Mouse (Mus musculus): ENCODE data around the gene Trim71. TPM values are rescaled to one million over a fixed set of nuclear protein-coding genes. Genes with fewer than 3 reads are reported as not detected.

The Trim71 gene
- polyA plus RNA-seq, 1 experiment from 2014 or later, result 0.32 TPM

GRCm38 (mm10) chr9:114536628-114537027, 27.5 kb downstream of the Trim71 start:
- H3K27ac ChIP-seq, result no peak overlapping the region
- no peaks in the 10 kb centered on the region for H3K36me3 ChIP-seq
- H3K27me3 ChIP-seq, result no peaks in the 10 kb centered on the region
- H3K4me3 ChIP-seq (replicated peaks), result no peak overlapping the region
- no peak overlapping the region for H3K4me2 ChIP-seq (replicated peaks)
- H3K4me1 ChIP-seq (replicated peaks), result peaks cover 7% of the 10 kb centered on the region; the same call in 1 of the 2 replicates
- H3K9ac ChIP-seq (replicated peaks), result no peak overlapping the region
- WGBS, result 25% methylated on average over 2 of the region's 2 CpGs
- ATAC-seq, result no peak
- no peaks in the 10 kb centered on the region for H3K9me3 ChIP-seq

DNA sequence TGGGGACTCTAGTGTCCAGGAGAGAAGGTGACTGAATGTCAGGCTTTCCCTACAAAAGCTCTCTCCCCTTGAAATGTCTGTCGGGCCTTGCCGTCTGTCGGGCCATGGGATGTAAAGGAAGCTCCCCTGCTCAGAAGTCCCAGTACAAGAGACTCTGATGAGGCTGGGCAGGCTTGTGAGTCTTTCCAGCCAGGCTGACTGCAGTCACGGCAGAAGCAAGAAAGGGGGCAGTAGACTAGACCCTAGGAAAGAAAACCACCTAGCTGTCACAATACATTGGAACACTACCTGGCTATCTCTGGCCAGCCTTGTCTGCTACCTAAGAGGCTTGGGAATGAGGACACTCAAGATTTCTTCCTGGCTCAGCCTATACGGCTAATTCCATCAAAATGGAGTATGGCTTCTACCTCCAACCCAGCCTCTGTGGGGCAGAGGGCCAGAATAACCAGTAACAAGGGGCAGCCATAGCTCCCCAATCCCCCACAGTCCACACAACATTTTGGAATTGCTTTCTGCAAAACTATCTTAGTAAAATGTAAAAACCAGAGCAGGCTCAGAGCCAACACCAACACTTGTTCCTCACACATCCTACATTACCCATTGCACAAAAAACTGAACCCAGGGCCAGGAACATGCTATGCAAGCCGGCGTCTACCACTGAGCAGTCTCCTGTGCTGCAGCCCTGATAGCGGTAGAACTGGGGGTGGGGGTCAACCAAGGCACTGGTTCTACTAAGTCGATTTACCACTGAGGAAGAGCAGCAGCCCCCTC, 29.2 kb downstream of the Trim71 start:
- Histone ChIP-seq H3K4me1 (replicated peaks) (peaks cover 17% of the 10 kb centered on the region), H3K9ac (replicated peaks) (no peak overlapping the region), H3K27ac (no peak overlapping the region), H3K4me3 (replicated peaks) (no peak overlapping the region), H3K27me3 (no peaks in the 10 kb centered on the region), H3K36me3 (no peaks in the 10 kb centered on the region), H3K9me3 (no peaks in the 10 kb centered on the region), H3K4me2 (replicated peaks) (no peak overlapping the region)
- 79% methylated on average over 9 of the region's 9 CpGs for WGBS
- no peak for ATAC-seq

DNA sequence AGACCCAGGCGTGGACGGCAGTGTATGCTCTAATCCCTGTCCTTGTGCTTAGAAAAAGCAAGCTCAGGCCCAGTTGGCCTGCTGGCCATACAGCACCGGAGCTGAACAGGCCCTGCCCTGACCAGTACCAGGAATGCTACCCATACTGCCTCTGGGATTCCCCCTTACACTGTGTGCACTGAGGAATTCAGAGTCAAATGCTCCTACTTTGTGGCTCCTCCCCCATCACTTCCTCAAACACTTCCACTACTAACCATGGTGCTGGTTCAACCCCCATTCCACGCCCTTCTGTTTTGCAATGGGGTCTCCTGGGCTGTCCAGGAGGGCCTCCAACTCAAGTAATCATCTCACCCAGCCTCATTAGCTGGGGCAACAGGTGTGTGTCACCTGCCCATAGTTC, 30.3 kb downstream of the Trim71 start:
- no peak overlapping the region for H3K4me3 ChIP-seq (replicated peaks)
- WGBS, result 58% methylated on average over 4 of the region's 4 CpGs
- no peaks in the 10 kb centered on the region for H3K27me3 ChIP-seq
- no peak overlapping the region for H3K4me2 ChIP-seq (replicated peaks)
- peaks cover 17% of the 10 kb centered on the region for H3K4me1 ChIP-seq (replicated peaks)
- H3K9me3 ChIP-seq, result no peaks in the 10 kb centered on the region
- ATAC-seq, result no peak
- no peak overlapping the region for H3K27ac ChIP-seq
- no peaks in the 10 kb centered on the region for H3K36me3 ChIP-seq
- H3K9ac ChIP-seq (replicated peaks), result no peak overlapping the region

- no peak overlapping the region for H3K4me2 ChIP-seq (replicated peaks)
- no peak overlapping the region for H3K9ac ChIP-seq (replicated peaks)
- H3K36me3 ChIP-seq, result no peaks in the 10 kb centered on the region
- no peak overlapping the region for H3K4me3 ChIP-seq (replicated peaks)
- H3K27ac ChIP-seq, result no peak overlapping the region
- H3K9me3 ChIP-seq, result no peaks in the 10 kb centered on the region
- H3K27me3 ChIP-seq, result no peaks in the 10 kb centered on the region
- peaks cover 31% of the 10 kb centered on the region for H3K4me1 ChIP-seq (replicated peaks)
- ATAC-seq, result no peak
- WGBS, result 31% methylated on average over 11 of the region's 11 CpGs
Observed at GRCm38 (mm10) chr9:114531276-114531675, 32.9 kb downstream of the Trim71 start.

- Histone ChIP-seq H3K9me3 (no peaks in the 10 kb centered on the region), H3K27ac (no peak overlapping the region), H3K4me2 (replicated peaks) (no peak overlapping the region), H3K9ac (replicated peaks) (no peak overlapping the region), H3K36me3 (no peaks in the 10 kb centered on the region), H3K4me3 (replicated peaks) (no peak overlapping the region), H3K4me1 (replicated peaks) (peaks cover 39% of the 10 kb centered on the region), H3K27me3 (no peaks in the 10 kb centered on the region)
- ATAC-seq, result no peak
- 48% methylated on average over 9 of the region's 9 CpGs for WGBS
Observed at GRCm38 (mm10) chr9:114528680-114529048, 35.5 kb downstream of the Trim71 start.

DNA sequence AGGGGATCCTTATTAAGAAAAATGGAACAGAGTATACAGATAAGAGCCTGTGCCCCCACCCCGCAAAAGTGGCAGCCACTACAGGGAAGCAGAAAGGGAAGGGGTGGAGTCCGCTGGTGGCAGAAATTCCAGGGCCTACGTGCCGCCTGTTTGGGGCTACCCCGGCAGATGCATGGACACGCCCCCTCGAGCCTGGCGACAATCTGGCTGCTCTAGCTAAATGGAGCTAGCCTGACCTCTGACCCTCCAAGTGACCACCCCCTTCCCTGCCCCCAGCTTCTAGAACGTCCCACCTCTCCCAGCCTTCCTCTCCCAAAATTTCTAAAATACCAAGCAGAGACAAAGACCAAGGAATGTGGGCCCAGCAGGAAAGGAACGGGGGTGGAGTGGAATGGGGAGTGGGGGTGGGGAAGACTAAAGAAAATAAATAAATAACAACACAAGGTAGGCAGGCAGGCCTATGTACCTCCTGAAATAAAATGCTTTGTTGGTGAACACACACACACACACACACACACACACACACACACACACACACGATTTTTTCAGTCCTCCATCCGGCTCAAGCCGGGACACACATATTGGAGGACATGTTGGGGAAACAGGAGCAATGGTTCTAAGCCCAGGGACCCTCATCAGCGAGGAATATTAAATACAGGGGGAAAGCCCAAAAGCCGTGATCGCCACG, 36.0 kb downstream of the Trim71 start:
- ATAC-seq, result peak; percentile 58
- H3K27me3 ChIP-seq, result no peaks in the 10 kb centered on the region
- H3K27ac ChIP-seq, result no peak overlapping the region
- no peaks in the 10 kb centered on the region for H3K36me3 ChIP-seq
- peaks cover 39% of the 10 kb centered on the region for H3K4me1 ChIP-seq (replicated peaks)
- no peaks in the 10 kb centered on the region for H3K9me3 ChIP-seq
- 11% methylated on average over 17 of the region's 17 CpGs for WGBS
- H3K4me3 ChIP-seq (replicated peaks), result no peak overlapping the region
- 0 out of 2 replicates have a peak overlapping the region, but pooled peaks have one; percentile 11 for H3K4me2 ChIP-seq (replicated peaks)
- H3K9ac ChIP-seq (replicated peaks), result no peak overlapping the region

DNA sequence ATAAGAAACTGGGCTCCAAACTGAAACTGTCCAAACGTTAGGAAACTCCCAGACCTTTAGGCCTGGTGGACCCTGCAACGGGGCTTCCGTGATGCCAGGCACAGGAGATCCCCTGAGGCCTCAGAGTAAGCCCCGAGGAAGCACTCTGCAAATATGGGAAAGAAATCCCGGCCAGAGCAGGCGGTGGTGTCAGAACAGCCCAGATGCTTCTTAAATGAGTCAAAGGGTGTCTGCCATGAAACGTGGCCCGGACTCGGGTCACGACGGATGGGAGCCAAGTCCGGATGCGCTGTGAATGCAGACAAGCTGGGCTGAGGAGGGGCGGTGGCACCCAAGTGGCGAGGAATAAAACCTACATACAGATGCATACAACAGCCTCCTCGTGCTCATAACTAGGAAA, 37.1 kb downstream of the Trim71 start:
- no peaks in the 10 kb centered on the region for H3K27me3 ChIP-seq
- 3% methylated on average over 16 of the region's 16 CpGs for WGBS
- no peak overlapping the region for H3K27ac ChIP-seq
- no peak overlapping the region for H3K4me3 ChIP-seq (replicated peaks)
- peak; percentile 35 for ATAC-seq
- H3K4me1 ChIP-seq (replicated peaks), result peaks cover 39% of the 10 kb centered on the region
- H3K4me2 ChIP-seq (replicated peaks), result peak overlapping the region; percentile 29
- H3K9ac ChIP-seq (replicated peaks), result no peak overlapping the region
- no peaks in the 10 kb centered on the region for H3K36me3 ChIP-seq
- no peaks in the 10 kb centered on the region for H3K9me3 ChIP-seq

- Histone ChIP-seq H3K27ac (no peak overlapping the region), H3K9me3 (no peaks in the 10 kb centered on the region), H3K36me3 (no peaks in the 10 kb centered on the region), H3K27me3 (no peaks in the 10 kb centered on the region), H3K4me1 (replicated peaks) (peaks cover 39% of the 10 kb centered on the region), H3K9ac (replicated peaks) (no peak overlapping the region), H3K4me2 (replicated peaks) (peak overlapping the region; percentile 29), H3K4me3 (replicated peaks) (no peak overlapping the region)
- ATAC-seq, result no peak
- 7% methylated on average over 8 of the region's 8 CpGs for WGBS
Observed at GRCm38 (mm10) chr9:114526581-114526980, 37.6 kb downstream of the Trim71 start.

DNA sequence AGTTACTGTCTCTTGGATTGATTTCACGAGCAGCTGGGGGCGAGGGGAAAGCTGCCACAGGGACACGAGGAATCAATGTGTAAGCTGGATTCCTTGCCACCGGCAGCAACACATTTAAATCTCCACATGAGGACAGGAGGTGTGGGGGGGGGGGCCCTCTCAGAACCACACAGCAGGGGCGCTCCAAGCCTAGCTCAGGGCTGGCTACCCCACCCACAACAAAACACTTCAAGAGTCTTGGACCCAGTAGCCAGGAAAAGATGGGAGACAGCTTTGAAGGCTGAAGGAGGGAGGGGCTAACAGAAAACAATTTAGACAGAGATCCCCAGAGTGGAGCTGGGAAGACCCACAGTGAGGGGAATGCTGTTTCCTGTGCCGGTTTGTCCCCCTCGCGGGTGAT, 38.3 kb downstream of the Trim71 start:
- no peak for ATAC-seq
- Histone ChIP-seq H3K4me3 (replicated peaks) (no peak overlapping the region), H3K36me3 (no peaks in the 10 kb centered on the region), H3K27me3 (no peaks in the 10 kb centered on the region), H3K9me3 (no peaks in the 10 kb centered on the region), H3K4me2 (replicated peaks) (peak overlapping the region; percentile 17; the same call in 1 of the 2 replicates), H3K4me1 (replicated peaks) (peaks cover 32% of the 10 kb centered on the region), H3K9ac (replicated peaks) (no peak overlapping the region), H3K27ac (no peak overlapping the region)
- WGBS, result 8% methylated on average over 8 of the region's 8 CpGs

- Histone ChIP-seq H3K9me3 (no peaks in the 10 kb centered on the region), H3K4me1 (replicated peaks) (peaks cover 29% of the 10 kb centered on the region), H3K9ac (replicated peaks) (no peak overlapping the region), H3K4me2 (replicated peaks) (no peak overlapping the region), H3K36me3 (no peaks in the 10 kb centered on the region), H3K4me3 (replicated peaks) (no peak overlapping the region), H3K27ac (no peak overlapping the region), H3K27me3 (no peaks in the 10 kb centered on the region)
- ATAC-seq, result no peak
- WGBS, result 90% methylated on average over 13 of the region's 15 CpGs
Observed at GRCm38 (mm10) chr9:114525073-114525633, 39.0 kb downstream of the Trim71 start.

DNA sequence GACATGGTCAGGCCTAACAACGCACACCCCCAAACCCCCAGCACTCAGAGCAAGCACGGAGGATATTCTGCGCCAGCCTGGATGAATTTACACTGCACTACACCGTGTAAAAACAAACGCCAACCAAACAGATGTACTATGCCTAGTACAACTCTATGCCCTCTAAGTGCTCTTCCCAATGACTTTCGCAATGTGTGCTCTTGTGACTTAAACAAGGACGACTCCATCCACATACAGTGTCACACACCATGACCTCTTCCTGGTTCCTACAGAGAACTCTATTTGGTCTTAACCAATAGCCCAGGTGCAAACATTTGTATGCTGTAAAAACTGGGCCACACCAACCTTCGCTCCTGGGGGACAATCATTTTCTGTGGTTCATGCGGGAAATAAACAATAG, 41.7 kb downstream of the Trim71 start:
- H3K27me3 ChIP-seq, result no peaks in the 10 kb centered on the region
- no peaks in the 10 kb centered on the region for H3K9me3 ChIP-seq
- 91% methylated on average over 9 of the region's 9 CpGs for WGBS
- H3K9ac ChIP-seq (replicated peaks), result no peak overlapping the region
- H3K36me3 ChIP-seq, result no peaks in the 10 kb centered on the region
- no peak overlapping the region for H3K4me3 ChIP-seq (replicated peaks)
- ATAC-seq, result no peak
- peaks cover 19% of the 10 kb centered on the region for H3K4me1 ChIP-seq (replicated peaks)
- H3K27ac ChIP-seq, result no peak overlapping the region
- no peak overlapping the region for H3K4me2 ChIP-seq (replicated peaks)

DNA sequence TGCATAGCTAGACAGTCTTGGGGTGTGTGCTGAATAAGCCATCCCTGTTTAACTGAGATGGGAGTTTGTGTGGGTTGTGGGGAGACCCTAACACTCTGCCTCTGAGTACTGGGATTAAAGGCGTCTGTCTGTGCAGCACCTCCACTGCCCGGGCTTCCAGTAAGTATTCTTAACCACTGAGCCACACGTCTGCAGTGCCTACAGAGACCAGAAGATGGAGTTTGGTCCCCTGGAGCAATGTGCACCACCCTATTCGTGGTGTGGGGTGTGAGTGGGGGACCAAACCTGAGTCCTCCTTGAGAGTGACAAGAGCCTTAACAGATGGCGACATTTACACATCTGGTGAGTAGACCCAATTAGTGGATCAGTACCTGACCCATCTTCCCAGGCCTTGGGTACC, 42.1 kb downstream of the Trim71 start:
- 50% methylated on average over 5 of the region's 5 CpGs for WGBS
- H3K27ac ChIP-seq, result no peak overlapping the region
- no peak for ATAC-seq
- no peaks in the 10 kb centered on the region for H3K9me3 ChIP-seq
- no peak overlapping the region for H3K4me3 ChIP-seq (replicated peaks)
- no peaks in the 10 kb centered on the region for H3K27me3 ChIP-seq
- no peak overlapping the region for H3K4me2 ChIP-seq (replicated peaks)
- H3K9ac ChIP-seq (replicated peaks), result no peak overlapping the region
- H3K4me1 ChIP-seq (replicated peaks), result peaks cover 16% of the 10 kb centered on the region
- H3K36me3 ChIP-seq, result no peaks in the 10 kb centered on the region
